Mouse (Mus musculus) embryonic facial prominence, embryonic 14.5 days (tissue): ENCODE measurements around the gene Tirap. TPM values are rescaled to one million over a fixed set of nuclear protein-coding genes. Genes with fewer than 3 reads are reported as not detected.

Experiments
- polyA plus RNA-seq: library from polyadenylated mRNA; unstranded; fragments of >200 nt; fragmentation: Nextera tagmentation; extraction: Ambion mirVana; gene quantifications from 2 replicates; pipeline ENCODE4 v1.2.1, GENCODE M21; 2014

The Tirap gene
- polyA plus RNA-seq, 1 experiment from 2014 or later, result 10.0 TPM

Other genes with a start within 250 kb of the Tirap start
- gene St3gal4, start 81.0 kb downstream of the Tirap start, polyA plus RNA-seq, result 31.0 and 35.2 TPM in 2 replicates
- 59.3 and 68.7 TPM in 2 replicates for gene Dcps, start 24.2 kb downstream of the Tirap start, polyA plus RNA-seq
- gene Srpr, start 116 bp downstream of the Tirap start, polyA plus RNA-seq, result 161 and 167 TPM in 2 replicates
- gene Foxred1, start 10.8 kb upstream of the Tirap start, polyA plus RNA-seq, result 27.2 and 30.0 TPM in 2 replicates
- 37.3 and 39.7 TPM in 2 replicates for gene Fam118b, start 67.5 kb upstream of the Tirap start, polyA plus RNA-seq
- gene Rpusd4, start 67.6 kb upstream of the Tirap start, polyA plus RNA-seq, result 23.4 and 26.8 TPM in 2 replicates
- 15.8 and 19.7 TPM in 2 replicates for gene Cdon, start 220.8 kb upstream of the Tirap start, polyA plus RNA-seq